Mouse (Mus musculus) C2C12 (cell line): ENCODE measurements at regions not wholly inside any gene's neighbourhood (a gene's known extent, or its start where the extent isn't known, plus 50 kb on each side); places are given as distances from the start of the nearest gene placed in this dataset.
A peak's percentile ranks its signal among the peaks of the same experiment; 100 is the strongest.

Experiments used
- H3K27me3 ChIP-seq: one replicate; pipeline ENCODE4 v1.6.1; 2011; ENCODE audit not compliant: control insufficient read depth, insufficient read depth, insufficient read length
- H3K36me3 ChIP-seq: one replicate; pipeline ENCODE4 v1.6.1; 2011; ENCODE audit not compliant: control insufficient read depth, insufficient read depth
- H3K4me3 ChIP-seq: one replicate; pipeline ENCODE4 v1.5.1; 2011; ENCODE audit warnings: mild to moderate bottlenecking, control low read depth; ENCODE audit not compliant: poor library complexity, insufficient read depth, severe bottlenecking
- H3K79me2 ChIP-seq: one replicate; pipeline ENCODE4 v1.6.1; 2011; ENCODE audit not compliant: control insufficient read depth, insufficient read depth
- H3K79me3 ChIP-seq: one replicate; pipeline ENCODE4 v1.6.1; 2011; ENCODE audit warnings: low read depth, control low read depth
- H3ac ChIP-seq: one replicate; pipeline ENCODE3; 2011; ENCODE audit warnings: low read depth; ENCODE audit not compliant: control insufficient read depth, insufficient read length
- CEBPB ChIP-seq: IDR thresholded peaks from one replicate; pipeline ENCODE4 v1.6.1; 2011; ENCODE audit warnings: low read depth, mild to moderate bottlenecking, control low read depth, moderate library complexity
- CTCF ChIP-seq: IDR thresholded peaks from one replicate; pipeline ENCODE4 v1.5.1; 2011; ENCODE audit not compliant: control insufficient read depth, insufficient read depth, insufficient read length
- FOSL1 ChIP-seq: IDR thresholded peaks from one replicate; pipeline ENCODE4 v1.8.0; 2011; ENCODE audit warnings: mild to moderate bottlenecking, low read length; ENCODE audit not compliant: poor library complexity, insufficient read depth, severe bottlenecking
- MAX ChIP-seq: IDR thresholded peaks from one replicate; pipeline ENCODE4 v1.6.1; 2011; ENCODE audit warnings: mild to moderate bottlenecking, control low read depth
- MYOD1 ChIP-seq: IDR thresholded peaks from one replicate; pipeline ENCODE4 v1.6.1; 2011; ENCODE audit warnings: low read depth; ENCODE audit not compliant: control insufficient read depth, insufficient read length
- MYOG ChIP-seq: IDR thresholded peaks from one replicate; pipeline ENCODE4 v1.6.1; 2011; ENCODE audit not compliant: control insufficient read depth, insufficient read length; ENCODE audit errors: extremely low read depth
- USF1 ChIP-seq: IDR thresholded peaks from one replicate; pipeline ENCODE4 v1.6.1; 2011; ENCODE audit warnings: low read depth, mild to moderate bottlenecking, control low read depth, moderate library complexity

- no peaks in the 10 kb centered on the region for H3K79me2 ChIP-seq
- TF ChIP-seq FOSL1, result no peak
- no peak for TF ChIP-seq USF1
- TF ChIP-seq CTCF, result no peak
- TF ChIP-seq MAX, result no peak
- no peak for TF ChIP-seq MYOG
- no peak for TF ChIP-seq CEBPB
- TF ChIP-seq MYOD1, result no peak
- H3ac ChIP-seq, result no peak overlapping the region
- no peak overlapping the region for H3K4me3 ChIP-seq
- no peaks in the 10 kb centered on the region for H3K79me3 ChIP-seq
- H3K36me3 ChIP-seq, result no peaks in the 10 kb centered on the region
- no peaks in the 10 kb centered on the region for H3K27me3 ChIP-seq
Measured at GRCm38 (mm10) chr2:160545527-160545926, 100.2 kb upstream of the Top1 start.

DNA sequence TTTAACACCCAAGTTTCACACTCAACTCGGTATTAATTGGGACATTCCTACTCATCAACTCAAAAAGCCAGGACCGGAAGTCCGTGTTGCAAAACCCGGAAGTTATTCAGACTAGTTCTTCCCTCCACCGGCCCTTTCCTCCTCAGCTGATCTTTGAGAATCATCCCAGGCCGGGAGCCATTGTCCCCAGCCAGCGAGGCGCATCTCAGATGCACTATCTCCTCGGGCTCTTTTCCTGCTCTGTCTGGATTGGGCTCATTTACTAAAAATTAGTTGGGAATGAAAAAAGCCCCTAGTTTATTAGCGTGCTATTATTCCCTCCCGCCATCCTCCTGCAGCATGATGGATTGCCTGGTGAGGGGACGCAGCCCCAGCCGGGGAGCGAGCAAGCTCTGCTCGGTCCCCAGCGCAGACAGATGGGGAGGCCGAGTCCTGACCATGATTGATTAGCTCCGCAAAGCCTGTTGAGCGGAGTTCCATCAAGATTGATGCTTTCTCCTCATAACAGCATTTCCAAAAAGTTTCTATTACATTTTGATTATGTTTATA, 93.5 kb upstream of the Top1 start:
- no peak overlapping the region for H3ac ChIP-seq
- no peaks in the 10 kb centered on the region for H3K79me3 ChIP-seq
- no peak overlapping the region for H3K4me3 ChIP-seq
- H3K27me3 ChIP-seq, result no peaks in the 10 kb centered on the region
- H3K36me3 ChIP-seq, result no peaks in the 10 kb centered on the region
- no peaks in the 10 kb centered on the region for H3K79me2 ChIP-seq
- TF ChIP-seq USF1, result no peak

DNA sequence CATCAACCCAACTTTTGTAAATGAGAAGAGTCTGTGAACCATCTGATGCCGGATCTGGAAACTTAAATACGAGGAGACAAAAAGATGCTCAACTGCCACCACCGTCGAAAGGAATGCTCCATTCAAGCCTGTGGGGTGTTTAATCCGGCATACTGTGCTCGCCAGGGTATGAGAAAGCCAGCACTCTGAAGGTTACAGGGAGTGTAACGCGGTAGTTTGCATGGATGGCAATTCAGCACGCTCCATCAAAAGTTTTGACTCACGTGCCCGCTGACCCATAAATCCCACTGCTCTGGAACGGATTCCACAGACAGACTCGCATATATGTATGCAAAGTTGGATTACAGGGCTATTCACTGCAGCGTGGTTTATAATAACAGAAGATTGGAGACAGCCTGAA, 84.0 kb upstream of the Top1 start:
- Histone ChIP-seq H3K4me3 (no peak overlapping the region), H3K79me3 (no peaks in the 10 kb centered on the region), H3K79me2 (no peaks in the 10 kb centered on the region), H3K36me3 (no peaks in the 10 kb centered on the region), H3ac (no peak overlapping the region), H3K27me3 (peaks cover 19% of the 10 kb centered on the region)
- TF ChIP-seq USF1, result no peak
- TF ChIP-seq CTCF, result no peak
- no peak for TF ChIP-seq MYOD1
- no peak for TF ChIP-seq FOSL1
- no peak for TF ChIP-seq CEBPB
- no peak for TF ChIP-seq MYOG
- TF ChIP-seq MAX, result no peak

DNA sequence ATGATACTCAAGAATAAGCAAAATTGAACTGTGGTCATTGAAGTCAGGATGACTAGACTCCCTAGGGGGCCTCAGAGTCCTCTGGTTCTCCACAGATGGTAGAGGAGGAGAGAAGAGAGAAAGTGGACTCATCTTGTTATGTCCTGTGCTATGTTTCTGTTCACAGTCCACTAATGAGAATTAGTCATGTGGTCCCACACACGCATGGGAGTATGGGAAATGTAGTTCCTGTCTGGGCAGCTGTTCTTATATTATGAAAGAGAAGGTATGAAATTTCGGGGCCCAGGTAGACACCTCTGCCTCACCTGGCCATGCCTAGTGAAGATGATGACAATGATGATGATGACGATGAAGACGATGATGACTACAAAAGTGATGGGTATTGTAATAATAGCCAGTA, 77.9 kb upstream of the Top1 start:
- Histone ChIP-seq H3K4me3 (no peak overlapping the region), H3ac (no peak overlapping the region), H3K27me3 (no peaks in the 10 kb centered on the region), H3K79me3 (no peaks in the 10 kb centered on the region), H3K36me3 (no peaks in the 10 kb centered on the region), H3K79me2 (no peaks in the 10 kb centered on the region)
- TF ChIP-seq MYOD1 (no peak), MAX (no peak), FOSL1 (no peak), CEBPB (no peak), MYOG (no peak), USF1 (no peak), CTCF (no peak)

DNA sequence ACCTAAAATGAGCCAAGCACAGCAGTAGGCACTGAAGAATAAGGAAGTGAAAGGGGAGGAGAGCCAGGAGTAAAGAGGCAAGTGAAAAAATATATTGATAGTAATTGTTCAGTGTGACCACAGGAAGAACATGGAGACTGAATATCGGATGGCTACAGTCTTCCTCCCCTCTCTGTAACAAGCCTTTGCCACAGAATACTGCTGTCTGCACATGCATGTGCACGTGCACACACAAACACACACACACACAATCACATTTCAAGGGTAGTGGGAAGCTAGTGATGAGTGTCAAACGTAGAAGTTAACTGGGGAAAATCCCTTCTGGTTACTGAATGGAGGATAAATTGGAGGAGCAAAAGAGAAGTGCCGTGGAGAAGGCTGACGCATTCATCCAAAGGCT, 76.2 kb upstream of the Top1 start:
- Histone ChIP-seq H3K79me2 (no peaks in the 10 kb centered on the region), H3K36me3 (no peaks in the 10 kb centered on the region), H3K79me3 (no peaks in the 10 kb centered on the region), H3K4me3 (no peak overlapping the region), H3K27me3 (no peaks in the 10 kb centered on the region), H3ac (no peak overlapping the region)
- TF ChIP-seq CTCF (no peak), CEBPB (no peak), MYOG (no peak), FOSL1 (no peak), USF1 (no peak), MYOD1 (no peak), MAX (no peak)

DNA sequence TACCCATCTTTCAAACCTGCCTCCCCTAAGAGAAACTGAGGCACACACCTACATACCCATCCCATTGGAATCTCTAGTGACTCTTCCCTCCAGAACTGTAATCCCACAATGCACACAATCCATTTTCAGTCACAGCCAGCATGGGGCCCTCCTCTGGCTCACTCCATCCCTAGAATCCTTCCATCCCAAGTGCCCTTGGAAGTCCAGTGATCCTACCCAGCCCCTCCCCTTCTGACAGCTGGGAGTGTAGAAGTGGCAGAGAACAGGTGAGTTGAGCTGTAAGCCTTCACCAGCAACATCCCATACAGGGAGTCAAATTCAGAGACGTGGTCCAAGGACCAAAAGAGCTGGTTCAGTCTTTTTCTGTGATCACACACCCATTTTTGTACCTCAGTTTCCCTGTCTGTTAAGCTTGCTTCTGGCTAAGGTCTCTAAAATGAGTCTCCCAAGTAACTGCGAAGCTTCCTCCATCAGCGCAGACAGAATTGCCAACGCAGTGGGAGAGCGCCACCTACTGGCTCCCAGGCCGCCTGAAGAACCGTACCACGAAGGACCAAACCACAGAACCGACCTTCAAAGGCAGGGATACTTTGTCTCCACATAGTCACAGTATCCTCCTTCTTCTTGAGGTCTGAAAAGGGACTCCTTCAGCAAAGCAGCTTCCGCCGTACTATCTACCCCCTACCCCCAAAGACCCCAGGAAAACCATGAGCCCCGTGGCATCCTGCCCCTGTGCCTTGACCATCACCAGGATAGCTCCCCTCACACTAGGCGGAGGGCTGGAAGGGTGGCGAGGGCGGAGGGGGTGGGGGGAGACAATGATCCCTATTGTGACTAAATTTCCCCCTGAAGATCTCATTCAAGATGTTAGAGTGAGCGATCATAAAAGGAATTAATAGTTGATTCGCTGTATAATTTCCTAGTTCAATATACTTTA, 67.0 kb upstream of the Top1 start:
- Histone ChIP-seq H3K36me3 (no peaks in the 10 kb centered on the region), H3K27me3 (peaks cover 18% of the 10 kb centered on the region)
- TF ChIP-seq USF1 (no peak), CEBPB (no peak), CTCF (peak; percentile 91), MAX (no peak)

More for the DNA sequence above, 67.0 kb upstream of the Top1 start:
- Histone ChIP-seq H3K79me3 (no peaks in the 10 kb centered on the region), H3ac (no peak overlapping the region), H3K79me2 (no peaks in the 10 kb centered on the region), H3K4me3 (no peak overlapping the region)
